Mouse (Mus musculus) large intestine, adult 2 months (tissue): ENCODE measurements around the gene Bhlhe40. TPM values are rescaled to one million over a fixed set of nuclear protein-coding genes. Genes with fewer than 3 reads are reported as not detected.

Experiments
- DNase-seq: peaks from one replicate; pipeline ENCODE4 v3.0.0-alpha.2; 2012; ENCODE audit warnings: low read depth, low spot score
- WGBS: fragments of 180-500 bp; shearing (Covaris S2); methylation state at CpG from one replicate; pipeline ENCODE4 v1.1.7; 2018; 5-methylcytosine and 5-hydroxymethylcytosine counted together
- polyA plus RNA-seq: library from polyadenylated mRNA; depleted of rRNA; stranded (reverse); fragments of >200 nt; gene quantifications from 2 replicates; pipeline ENCODE4 v1.2.3, GENCODE M21; 2012; rRNA removed

Bhlhe40 gene
- polyA plus RNA-seq, 1 experiment = 20.2 TPM

DNA sequence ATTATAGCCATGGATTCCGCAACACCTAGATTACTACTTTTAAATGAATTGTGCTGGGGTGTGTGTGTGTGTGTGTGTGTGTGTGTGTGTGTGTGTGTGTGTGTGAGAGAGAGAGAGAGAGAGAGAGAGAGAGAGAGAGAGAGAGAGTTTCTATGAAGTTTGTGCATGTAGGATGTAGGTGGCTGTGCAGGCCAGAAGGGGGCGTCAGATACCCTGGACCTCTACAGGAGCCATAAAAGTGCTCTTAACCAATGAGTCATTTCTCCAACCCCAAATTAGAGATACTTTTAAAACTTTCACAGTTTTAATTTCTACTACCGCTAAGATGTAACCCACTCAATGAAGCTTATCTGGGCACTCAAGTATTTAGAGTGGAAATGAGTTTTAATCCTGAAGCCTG lies 50.2 kb downstream of the Bhlhe40 start:
- no peak for DNase-seq
- 73% methylated on average over 3 of the region's 3 CpGs for WGBS

DNA sequence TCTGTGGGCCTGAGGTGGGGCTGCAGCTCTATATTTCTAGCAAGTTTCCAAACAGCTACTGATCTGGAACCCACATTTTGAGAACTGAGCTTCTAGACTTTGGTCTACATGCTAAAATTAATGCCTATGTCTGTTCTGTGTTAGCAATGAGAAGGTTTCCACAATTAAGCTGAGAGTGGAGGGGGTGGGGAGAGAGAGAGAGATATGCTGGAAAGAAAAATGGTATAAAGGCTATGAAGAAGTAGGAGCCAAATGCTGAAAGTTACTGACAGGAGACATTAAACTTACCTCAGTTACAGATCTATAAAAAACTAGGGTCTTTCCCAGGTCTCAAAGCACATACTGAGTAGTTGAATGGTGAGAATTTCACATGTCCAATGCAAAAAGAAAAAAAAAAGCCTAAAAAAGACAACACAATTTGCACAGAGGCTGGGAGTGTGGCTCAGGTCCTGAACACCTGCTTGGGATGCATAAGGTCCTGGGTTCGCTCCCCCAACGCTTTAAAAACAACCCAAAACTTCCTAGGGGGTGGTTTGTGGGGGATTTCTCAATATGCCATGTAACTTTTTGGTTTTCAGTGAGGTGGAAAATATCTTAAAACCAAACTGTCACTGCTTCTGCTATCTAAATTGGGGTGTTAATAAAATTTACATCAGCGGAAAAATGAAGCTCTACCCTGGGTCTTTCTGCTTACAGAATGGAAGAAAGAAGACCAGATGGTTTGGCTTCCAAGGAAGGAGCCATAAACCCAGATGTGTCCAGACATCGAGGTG lies 50.9 kb downstream of the Bhlhe40 start:
- 66% methylated on average over 4 of the region's 4 CpGs for WGBS
- DNase-seq = no peak

DNA sequence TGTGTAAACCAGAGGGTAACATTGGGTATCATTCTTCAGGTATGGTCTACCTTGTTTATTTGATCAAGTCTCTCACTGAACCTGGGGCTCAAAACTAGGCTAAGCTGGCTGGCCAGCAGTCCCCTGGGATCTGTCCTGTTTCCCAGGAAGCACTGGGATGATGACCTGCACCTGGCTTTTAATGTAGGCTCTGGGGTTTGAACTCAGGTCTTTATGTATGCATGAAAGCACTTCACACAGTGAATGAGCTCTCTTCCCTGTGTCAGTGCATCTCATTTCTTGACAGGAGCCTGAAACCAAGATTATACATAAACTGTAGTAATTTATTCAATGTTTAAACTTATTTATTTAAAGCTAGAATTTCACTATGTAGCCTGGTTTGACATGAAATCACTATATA lies 51.7 kb downstream of the Bhlhe40 start:
- no peak for DNase-seq

DNA sequence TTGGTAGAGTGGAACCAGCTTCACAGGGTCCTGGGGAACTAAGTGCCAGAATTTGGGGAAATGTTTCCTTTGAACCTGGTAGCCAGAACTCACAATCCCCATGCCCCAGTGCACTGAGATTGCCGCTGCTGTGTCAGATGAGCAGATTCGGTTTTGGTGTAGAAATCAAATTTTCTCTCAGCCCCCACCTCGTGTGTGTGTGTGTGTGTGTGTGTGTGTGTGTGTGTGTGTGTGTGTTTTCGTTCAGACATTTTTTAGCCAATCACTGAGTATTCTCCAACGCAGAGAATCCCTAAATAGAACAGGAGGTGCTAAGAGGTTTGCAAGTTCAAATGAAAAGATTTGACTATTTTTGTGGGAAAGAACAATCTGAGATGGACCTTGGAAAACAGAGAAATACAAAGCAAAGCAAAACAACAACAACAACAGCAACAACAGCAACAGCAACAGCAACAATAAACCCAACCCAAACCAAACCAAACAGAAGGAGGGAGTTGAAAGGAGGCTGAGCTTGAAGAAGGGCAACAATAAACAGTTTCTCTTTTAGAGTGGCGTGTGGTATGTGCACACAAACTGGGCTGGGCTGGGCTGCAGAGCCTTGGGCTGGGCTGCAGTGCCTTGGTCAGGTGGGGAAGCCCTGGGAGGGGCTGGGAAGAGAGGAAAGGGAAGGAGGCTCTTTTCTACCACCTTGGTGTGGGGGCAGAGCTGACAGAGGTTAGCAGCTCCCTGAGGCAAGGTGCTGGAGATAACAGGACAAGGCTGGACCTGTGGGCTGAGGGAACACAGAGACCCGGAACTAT lies 52.9 kb downstream of the Bhlhe40 start:
- WGBS = 47% methylated on average over 7 of the region's 7 CpGs

More for the DNA sequence above, 52.9 kb downstream of the Bhlhe40 start:
- DNase-seq = no peak

Other genes starting within 250 kb of the Bhlhe40 start
- 13.5 and 13.9 TPM in 2 replicates for gene Arl8b, start 122.5 kb downstream of the Bhlhe40 start, polyA plus RNA-seq
- 41.5 and 54.5 TPM in 2 replicates for gene Edem1, start 168.0 kb downstream of the Bhlhe40 start, polyA plus RNA-seq